Mouse (Mus musculus): ENCODE measurements around the gene Cox8a.

DNA sequence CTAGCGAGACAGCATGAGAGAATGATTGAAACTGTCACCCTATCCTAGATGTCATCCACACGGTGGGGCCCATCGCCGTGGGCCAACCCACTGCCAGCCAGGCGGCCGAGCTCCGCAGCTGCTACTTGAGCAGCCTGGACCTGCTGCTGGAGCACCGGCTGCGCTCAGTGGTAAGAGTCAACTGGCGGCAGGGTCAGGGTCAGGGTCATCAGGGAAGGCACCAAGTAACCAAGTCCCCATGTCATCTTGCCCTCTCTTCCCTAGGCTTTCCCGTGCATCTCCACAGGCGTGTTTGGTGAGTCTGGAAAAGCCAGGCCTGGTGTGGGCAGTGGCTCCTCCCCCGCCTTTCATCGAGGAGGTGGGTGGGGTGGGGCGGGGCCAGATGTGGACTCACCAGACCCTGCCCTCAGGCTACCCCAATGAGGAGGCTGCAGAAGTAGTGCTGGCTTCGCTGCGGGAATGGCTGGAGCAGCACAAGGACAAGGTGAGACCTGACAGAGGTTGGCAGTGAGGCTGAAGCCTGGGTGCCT is 20.6 kb downstream of the Cox8a start:
- TF ChIP-seq POLR2A (IDR thresholded peaks at IDR 0.05; ENCODE audit: low read depth, low read length) (no peak), CTCF (IDR thresholded peaks at IDR 0.05; ENCODE audit: extremely low read depth, insufficient read depth, insufficient read length, insufficient replicate concordance) (no peak)

Measured in spleen, adult 2 months (tissue).